Mouse (Mus musculus) C2C12 (cell line): ENCODE results near the gene Mbd6.

Experiments
- CTCF ChIP-seq: IDR thresholded peaks from one replicate; pipeline ENCODE4 v1.5.1; 2011; ENCODE audit not compliant: control insufficient read depth, insufficient read depth, insufficient read length
- FOSL1 ChIP-seq: IDR thresholded peaks from one replicate; pipeline ENCODE4 v1.8.0; 2011; ENCODE audit warnings: mild to moderate bottlenecking, low read length; ENCODE audit not compliant: poor library complexity, insufficient read depth, severe bottlenecking
- MAX ChIP-seq: IDR thresholded peaks from one replicate; pipeline ENCODE4 v1.6.1; 2011; ENCODE audit warnings: mild to moderate bottlenecking, control low read depth
- USF1 ChIP-seq: IDR thresholded peaks from one replicate; pipeline ENCODE4 v1.6.1; 2011; ENCODE audit warnings: low read depth, mild to moderate bottlenecking, control low read depth, moderate library complexity

- TF ChIP-seq CTCF (no peak), FOSL1 (no peak), USF1 (no peak), MAX (no peak)
Measured at GRCm38 (mm10) chr10:127263631-127264030, 25.2 kb downstream of the Mbd6 start.
